Mouse (Mus musculus) urinary bladder, postnatal 36 days (tissue): Measurements from ENCODE around the gene Plgrkt.

ENCODE experiments used
- DNase-seq, 2 experiments: peaks; one replicate each; pipeline ENCODE4 v3.0.0; 2022; ENCODE audit warnings: low spot score in 2 of 2, mixed read lengths in 1 of 2

Gene Plgrkt

GRCm38 (mm10) chr19:29354895-29355877 is 12.0 kb downstream of the Plgrkt start:
- peak; percentile 71 to 82 for DNase-seq

DNA sequence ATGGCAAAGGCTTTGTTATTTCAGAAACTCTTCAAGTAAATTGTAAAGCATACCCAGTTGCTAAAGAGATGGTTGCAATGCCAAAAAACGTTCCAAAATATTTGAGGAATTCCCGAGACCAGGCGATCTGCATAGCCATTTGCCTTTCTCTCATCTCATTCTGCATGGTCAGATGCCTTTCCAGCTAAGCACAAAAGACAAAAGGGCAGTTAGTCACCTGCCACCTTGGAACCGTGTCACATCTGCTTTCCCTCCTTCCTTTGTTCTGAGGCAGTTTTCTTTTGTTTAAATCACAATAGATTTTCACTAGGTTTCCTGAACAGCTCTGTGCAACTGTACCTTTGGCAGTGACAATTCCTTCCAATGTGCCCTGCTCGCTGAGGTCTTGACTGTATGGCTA is 16.2 kb downstream of the Plgrkt start:
- no peak for DNase-seq

GRCm38 (mm10) chr19:29345636-29346035 is 21.6 kb downstream of the Plgrkt start:
- DNase-seq = no peak

DNA sequence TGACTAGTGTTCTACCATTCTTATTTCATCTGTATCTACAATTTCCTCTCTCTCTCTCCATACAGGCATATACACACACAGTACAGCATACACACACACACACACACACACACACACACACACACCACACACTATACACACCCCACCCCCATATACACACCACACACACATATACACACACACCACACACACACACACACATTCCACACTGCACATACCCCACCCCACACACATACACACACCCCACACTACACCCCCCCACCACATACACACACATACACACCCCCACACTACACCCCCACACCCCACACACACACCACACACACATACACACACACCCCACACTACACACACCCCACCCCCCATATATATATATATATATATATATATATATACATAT is 22.3 kb downstream of the Plgrkt start:
- DNase-seq = no peak

GRCm38 (mm10) chr19:29342281-29342680 is 24.9 kb downstream of the Plgrkt start:
- DNase-seq = no peak

- no peak for DNase-seq
These were observed 26.2 kb downstream of the Plgrkt start for GRCm38 (mm10) chr19:29341029-29341428.

- DNase-seq = no peak
These were observed 30.6 kb downstream of the Plgrkt start for GRCm38 (mm10) chr19:29336624-29337023.

DNA sequence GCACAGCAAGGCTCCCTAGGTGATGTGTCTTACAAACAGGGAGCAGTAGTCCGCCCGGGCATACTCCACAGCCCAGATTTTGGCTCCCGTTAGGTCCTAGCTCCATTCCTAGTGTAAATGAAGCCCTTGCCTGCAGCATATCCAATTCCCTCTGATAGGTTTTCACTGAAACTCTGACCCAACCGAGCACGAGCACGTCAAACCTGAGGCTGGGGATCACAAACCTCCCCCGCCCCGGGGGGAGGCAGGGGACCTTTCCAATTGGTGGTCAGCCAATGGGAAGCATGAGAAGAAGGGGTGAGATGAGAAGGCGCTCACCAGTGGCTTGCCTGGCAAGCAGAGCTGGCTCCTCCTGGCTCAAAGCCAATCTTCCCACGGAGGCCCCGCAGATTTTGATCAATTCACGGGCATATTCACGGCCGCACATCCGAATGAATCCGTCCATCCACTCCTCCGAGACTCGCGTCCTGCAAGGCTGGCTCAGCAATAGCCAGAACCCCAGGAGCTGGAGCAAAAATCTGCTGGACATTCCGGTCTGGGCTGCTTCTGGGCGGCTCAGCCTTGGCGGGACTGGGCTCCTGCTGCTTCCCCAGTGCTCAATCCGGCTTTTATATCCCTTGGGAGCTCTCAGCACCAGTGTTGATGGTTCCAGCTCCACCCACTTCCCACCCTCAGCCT is 33.0 kb downstream of the Plgrkt start, which contains the start of gene Rln1:
Gene Rln1, minus strand, starts transcription at position 603 of the 678 bp plus-strand sequence.
- DNase-seq = peak in 1 of 2 experiments; percentile 10

DNA sequence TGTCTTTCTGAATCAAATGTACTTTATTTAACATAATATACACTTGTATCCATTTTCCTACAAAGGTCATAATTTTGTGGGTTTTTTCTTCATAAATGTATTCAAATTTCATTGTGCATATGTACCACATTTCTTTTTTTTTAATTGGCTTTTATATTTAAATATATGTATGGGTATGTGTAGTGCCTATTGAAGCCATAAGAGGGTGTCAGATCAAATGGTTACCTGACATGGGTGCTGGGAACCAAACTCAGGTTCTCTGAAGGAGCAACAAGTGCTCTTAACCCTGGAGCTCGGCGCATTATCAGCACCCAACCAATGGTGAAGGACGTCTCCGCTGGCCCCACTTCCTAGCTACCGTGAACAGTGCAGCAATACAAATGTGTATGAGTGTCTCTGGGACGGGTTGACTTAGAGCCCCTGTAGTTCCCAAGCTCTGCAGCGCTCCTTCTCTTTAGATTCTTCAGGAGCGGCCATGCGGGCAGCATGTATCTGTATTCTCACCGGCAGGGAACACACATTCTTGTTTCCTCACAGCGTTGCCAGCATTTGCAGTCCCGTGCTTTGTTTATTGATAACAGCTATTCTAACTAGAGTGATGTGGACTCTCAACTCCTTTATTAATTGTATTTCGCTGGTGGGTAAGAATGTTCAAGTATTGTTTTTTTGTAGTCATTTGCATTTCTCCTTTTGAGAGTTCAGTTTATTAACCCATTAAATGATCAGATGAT is 40.2 kb downstream of the Plgrkt start:
- DNase-seq = no peak

GRCm38 (mm10) chr19:29326396-29326795 is 40.8 kb downstream of the Plgrkt start:
- DNase-seq = no peak

DNA sequence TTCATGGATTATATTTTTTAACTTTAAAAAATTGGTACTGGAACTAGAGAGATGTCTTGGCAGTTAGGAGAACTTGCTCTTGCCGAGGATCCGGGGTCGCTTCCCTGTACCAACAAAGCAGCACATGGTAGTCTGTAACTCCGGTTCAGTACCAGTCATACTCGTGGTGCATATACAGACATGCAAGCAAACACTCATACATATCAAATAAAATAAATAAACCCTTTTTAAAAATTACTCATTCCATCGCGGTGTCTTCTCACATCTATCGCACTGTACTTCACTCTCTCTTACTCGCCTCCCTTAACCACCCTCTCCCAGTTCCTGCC is 41.4 kb downstream of the Plgrkt start:
- DNase-seq = no peak

GRCm38 (mm10) chr19:29325053-29325851 is 41.9 kb downstream of the Plgrkt start, which contains the start of gene Insl6:
TSS of gene Insl6 (minus strand) at chr19:29325356.
- DNase-seq = peak; percentile 53 to 70

GRCm38 (mm10) chr19:29323416-29324049 is 43.7 kb downstream of the Plgrkt start:
- no peak for DNase-seq

DNA sequence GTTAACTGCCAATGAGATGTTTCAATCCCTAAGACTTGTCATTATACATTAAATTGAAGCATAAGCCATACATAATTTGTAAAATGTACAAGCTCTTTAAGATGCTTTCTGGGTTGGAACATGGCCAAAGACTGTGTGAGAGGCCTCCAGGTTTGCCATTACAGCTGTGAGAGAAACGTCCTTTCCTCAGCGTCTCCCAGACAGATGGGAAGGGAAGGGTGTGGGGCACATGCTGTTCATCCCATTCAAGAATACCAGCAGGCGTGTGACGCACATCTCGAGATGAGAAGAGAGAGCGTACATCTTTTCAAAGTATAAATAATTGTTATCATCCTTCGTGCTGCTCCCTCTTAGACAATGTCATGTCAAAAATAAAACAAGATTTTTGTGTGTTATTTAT is 54.5 kb downstream of the Plgrkt start:
- no peak for DNase-seq

GRCm38 (mm10) chr19:29311791-29312190 is 55.4 kb downstream of the Plgrkt start:
- no peak for DNase-seq

- no peak for DNase-seq
These were observed 58.4 kb downstream of the Plgrkt start for GRCm38 (mm10) chr19:29308832-29309231.

DNA sequence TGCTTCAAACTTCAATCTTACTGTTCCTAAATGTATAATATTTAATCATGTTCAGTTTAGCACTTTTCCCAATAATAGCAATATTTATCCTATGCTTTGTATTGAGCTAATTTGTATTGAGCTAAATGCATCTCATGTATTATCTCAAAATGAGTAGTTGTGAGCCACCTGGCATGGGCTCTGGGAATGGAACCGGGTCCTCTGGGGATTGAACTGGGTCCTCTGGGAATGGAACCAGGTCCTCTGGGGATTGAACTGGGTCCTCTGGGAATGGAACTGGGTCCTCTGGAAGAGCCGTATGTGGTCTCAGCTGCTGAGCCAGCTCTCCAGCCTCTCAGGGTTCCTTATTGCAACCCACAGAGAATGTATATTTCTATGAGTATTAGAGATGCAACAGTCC is 65.1 kb downstream of the Plgrkt start:
- no peak for DNase-seq

GRCm38 (mm10) chr19:29300919-29301318 is 66.3 kb downstream of the Plgrkt start:
- DNase-seq = peak; percentile 33 to 66
